Mouse (Mus musculus) G1E (cell line): ENCODE measurements around the gene Proca1.

Source experiments
- CTCF ChIP-seq: IDR thresholded peaks from 2 replicates; pipeline ENCODE4 v1.5.1; 2012; ENCODE audit warnings: low read depth, low read length, inconsistent platforms, mixed read lengths
- GATA1 ChIP-seq: IDR thresholded peaks from 2 replicates; pipeline ENCODE4 v1.6.1; 2012; ENCODE audit warnings: borderline replicate concordance, low read length, inconsistent platforms, mixed read lengths
- GATA2 ChIP-seq: IDR thresholded peaks from 2 replicates; pipeline ENCODE4 v1.6.1; 2012; ENCODE audit warnings: low read depth, low read length, inconsistent platforms, borderline replicate concordance

DNA sequence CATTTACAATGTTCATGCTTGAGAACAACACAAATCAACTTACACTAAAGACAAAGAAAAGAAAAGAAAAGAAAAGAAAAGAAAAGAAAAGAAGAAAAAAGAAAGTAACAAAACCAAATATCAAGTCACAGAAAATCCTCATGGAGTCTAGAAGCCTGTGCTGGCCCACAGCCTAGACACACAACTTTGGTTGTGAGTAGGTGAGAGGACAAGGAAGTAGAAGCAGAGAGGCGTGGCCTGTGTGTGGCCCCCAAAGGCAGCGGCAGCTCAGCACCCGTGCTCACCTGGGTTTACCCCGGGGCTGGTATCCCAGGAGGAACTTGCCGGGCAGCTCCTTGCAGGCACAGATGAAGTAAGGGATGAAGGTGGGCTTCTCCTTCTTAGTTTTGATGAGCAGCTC is 18.3 kb downstream of the Proca1 start:
- TF ChIP-seq GATA1 (no peak), CTCF (no peak), GATA2 (no peak)
